Mouse (Mus musculus) ES-E14 (cell line): Measurements from ENCODE around the gene C2cd4c. TPM values are rescaled to one million over a fixed set of nuclear protein-coding genes. Genes with fewer than 3 reads are reported as not detected.

Source experiments
- DNase-seq: peaks from one replicate; pipeline ENCODE4 v3.0.0-alpha.2; 2013; ENCODE audit warnings: low read depth, low spot score
- H3K27ac ChIP-seq: 2 replicates; pipeline ENCODE4 v1.5.1; 2012; ENCODE audit warnings: low read depth, mild to moderate bottlenecking, low read length, moderate library complexity, mixed read lengths; ENCODE audit not compliant: poor library complexity, insufficient read depth, severe bottlenecking
- H3K36me3 ChIP-seq: 2 replicates; pipeline ENCODE4 v1.6.1; 2012; ENCODE audit warnings: mild to moderate bottlenecking, low read length, moderate library complexity, mixed read lengths; ENCODE audit not compliant: control insufficient read depth, poor library complexity, insufficient read depth, severe bottlenecking
- H3K4me1 ChIP-seq, 2 experiments: fragments of 150-350 bp in 1 of 2; sonication (generic) in 1 of 2; 2 replicates each; pipeline ENCODE4 v1.6.1; 2012; ENCODE audit warnings: low read length in 2 of 2, mild to moderate bottlenecking in 1 of 2, mixed read lengths in 1 of 2; ENCODE audit not compliant: control insufficient read depth in 2 of 2, insufficient read depth in 2 of 2, poor library complexity in 1 of 2
- H3K4me3 ChIP-seq, 2 experiments: fragments of 150-350 bp in 1 of 2; sonication (generic) in 1 of 2; 2 replicates each; pipeline ENCODE4 v1.5.1; 2012; ENCODE audit warnings: low read length in 2 of 2, low read depth in 1 of 2, mild to moderate bottlenecking in 1 of 2, mixed read lengths in 1 of 2; ENCODE audit not compliant: insufficient read depth in 1 of 2, poor library complexity in 1 of 2, severe bottlenecking in 1 of 2
- H3K9ac ChIP-seq: 2 replicates; pipeline ENCODE4 v1.6.1; 2012; ENCODE audit warnings: low read depth, mild to moderate bottlenecking, low read length, mixed read lengths; ENCODE audit not compliant: poor library complexity, insufficient read depth, severe bottlenecking
- H3K9me3 ChIP-seq: fragments of 150-350 bp; sonication (generic); 2 replicates; pipeline ENCODE4 v1.6.1; 2012; ENCODE audit warnings: low read depth, mild to moderate bottlenecking, low read length; ENCODE audit not compliant: control insufficient read depth, insufficient read depth
- CHD2 ChIP-seq: IDR thresholded peaks from 2 replicates; pipeline ENCODE4 v1.6.1; 2014; ENCODE audit warnings: mild to moderate bottlenecking, low read depth, low read length, inconsistent platforms
- HCFC1 ChIP-seq: IDR thresholded peaks from 2 replicates; pipeline ENCODE4 v1.6.1; 2012; ENCODE audit warnings: low read length, inconsistent platforms, borderline replicate concordance; ENCODE audit not compliant: insufficient read depth
- MAFK ChIP-seq: IDR thresholded peaks from 2 replicates; pipeline ENCODE4 v1.6.1; 2014; ENCODE audit warnings: mild to moderate bottlenecking, low read depth, low read length, inconsistent platforms; ENCODE audit not compliant: insufficient read depth
- ZC3H11A ChIP-seq: IDR thresholded peaks from 2 replicates; pipeline ENCODE4 v1.6.1; 2012; ENCODE audit warnings: low read depth, mild to moderate bottlenecking, inconsistent platforms, low read length, borderline replicate concordance
- ZNF384 ChIP-seq: IDR thresholded peaks from 2 replicates; pipeline ENCODE4 v1.6.1; 2012; ENCODE audit warnings: low read depth, low read length, inconsistent platforms
- in situ Hi-C, 2 experiments: fragments of 600-800 bp; cut with MboI; formaldehyde crosslinking; loops; one replicate each; pipeline ENCODE4 v1.15.1; 2025; ENCODE audit warnings: low sequenced_read_pairs in 2 of 2, inconsistent platforms in 1 of 2; ENCODE audit not compliant: unreplicated experiment in 2 of 2
- total RNA-seq: library from RNA; depleted of rRNA; stranded (reverse); fragments of 300-350 nt; gene quantifications from 2 replicates; pipeline ENCODE4 v1.2.3, GENCODE M21; 2012

The C2cd4c gene
- total RNA-seq, 1 experiment, result 0.31 TPM

DNA sequence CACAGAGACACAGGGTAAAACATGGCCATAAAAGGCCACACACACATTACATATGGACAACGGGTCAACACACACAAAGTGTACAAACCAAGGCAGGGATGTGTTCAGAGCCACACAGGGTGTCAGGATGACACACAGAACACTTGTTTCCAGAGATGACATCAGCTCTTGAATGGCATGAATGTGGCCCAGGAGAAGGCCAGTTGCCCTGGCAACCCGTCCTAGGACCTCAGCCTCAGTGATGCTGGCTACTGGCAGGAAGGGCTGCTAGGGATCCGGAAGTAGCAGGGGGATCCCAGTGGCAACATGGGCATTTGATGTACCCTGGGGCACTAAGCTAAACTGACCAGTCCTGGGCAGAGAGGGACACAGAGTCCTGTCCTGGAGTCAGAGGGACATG is 4.5 kb downstream of the C2cd4c start:
- TF ChIP-seq ZC3H11A (no peak), CHD2 (no peak), MAFK (no peak), ZNF384 (no peak), HCFC1 (no peak)
- H3K9me3 ChIP-seq, result no peaks in the 10 kb centered on the region
- in situ Hi-C loops, result no loop called here

GRCm38 (mm10) chr10:79607892-79608291 is 5.9 kb downstream of the C2cd4c start:
- Histone ChIP-seq H3K9ac (no peak overlapping the region), H3K4me3 (no peak overlapping the region), H3K9me3 (no peaks in the 10 kb centered on the region), H3K27ac (no peak overlapping the region), H3K36me3 (no peaks in the 10 kb centered on the region), H3K4me1 (peaks cover 1 to 14% of the 10 kb centered on the region in 2 experiments; a peak in 1 of 4 replicates)
- DNase-seq, result no peak
- in situ Hi-C loops, result no loop called here
- TF ChIP-seq ZNF384, result no peak
- no peak for TF ChIP-seq HCFC1
- TF ChIP-seq CHD2, result no peak
- no peak for TF ChIP-seq MAFK
- TF ChIP-seq ZC3H11A, result no peak

More for the DNA sequence above, 4.5 kb downstream of the C2cd4c start:
- Histone ChIP-seq H3K36me3 (no peaks in the 10 kb centered on the region), H3K27ac (no peak overlapping the region), H3K4me3 (no peak overlapping the region), H3K9ac (no peak overlapping the region), H3K4me1 (peaks cover 6 to 21% of the 10 kb centered on the region in 2 experiments; a peak in 3 of 4 replicates)
- no peak for DNase-seq

DNA sequence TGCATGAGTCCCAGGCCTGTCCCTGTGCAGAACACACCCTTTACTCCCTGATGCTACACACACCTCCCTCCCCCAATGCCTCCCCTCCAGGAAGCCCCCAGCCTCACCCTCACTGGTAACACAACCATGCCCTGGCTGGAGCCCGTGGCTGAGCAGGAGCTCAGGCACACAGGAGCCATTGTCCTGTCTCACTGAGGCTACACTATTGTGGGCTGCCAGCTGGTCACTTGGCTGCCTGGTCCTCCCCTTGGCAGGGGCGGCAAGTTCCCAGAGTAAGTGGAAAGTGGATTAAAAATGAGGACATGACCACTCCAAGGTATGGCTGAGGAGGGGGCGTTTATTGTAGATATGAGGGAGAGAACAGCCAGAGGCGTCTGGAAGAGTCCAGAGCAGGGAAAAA is 7.3 kb downstream of the C2cd4c start:
- Histone ChIP-seq H3K4me3 (no peak overlapping the region), H3K27ac (no peak overlapping the region), H3K36me3 (no peaks in the 10 kb centered on the region), H3K9ac (no peak overlapping the region), H3K9me3 (no peaks in the 10 kb centered on the region), H3K4me1 (peaks cover 0 to 6% of the 10 kb centered on the region in 2 experiments; a peak in 1 of 4 replicates)
- no peak for DNase-seq
- TF ChIP-seq MAFK (no peak), ZNF384 (no peak)
- in situ Hi-C loops, result no loop called here

- Histone ChIP-seq H3K27ac (no peak overlapping the region), H3K4me1 (no peaks in the 10 kb centered on the region), H3K9ac (no peak overlapping the region), H3K4me3 (no peak overlapping the region), H3K9me3 (no peaks in the 10 kb centered on the region), H3K36me3 (no peaks in the 10 kb centered on the region)
- DNase-seq, result no peak
- TF ChIP-seq MAFK, result no peak
- no peak for TF ChIP-seq HCFC1
- TF ChIP-seq ZC3H11A, result no peak
- no peak for TF ChIP-seq ZNF384
- TF ChIP-seq CHD2, result no peak
- in situ Hi-C loops, result loop anchor here (5.0 to 10.0 kb wide), 2 partner anchors 49 to 57 kb away; partner anchors contain the start of gene Odf3l2 (in 1 of the 2)
These were observed 15.9 kb downstream of the C2cd4c start for GRCm38 (mm10) chr10:79597936-79598230.
